Mouse (Mus musculus) heart, postnatal 0 days (tissue): ENCODE data around the gene Fpr2.

ENCODE experiments used
- CTCF ChIP-seq: IDR thresholded peaks from 2 replicates; pipeline ENCODE4 v1.5.1; 2016; ENCODE audit warnings: antibody characterized with exemption, control low read depth, low read depth
- EP300 ChIP-seq: IDR thresholded peaks from 2 replicates; pipeline ENCODE4 v1.6.1; 2016; ENCODE audit warnings: antibody characterized with exemption, low read depth

DNA sequence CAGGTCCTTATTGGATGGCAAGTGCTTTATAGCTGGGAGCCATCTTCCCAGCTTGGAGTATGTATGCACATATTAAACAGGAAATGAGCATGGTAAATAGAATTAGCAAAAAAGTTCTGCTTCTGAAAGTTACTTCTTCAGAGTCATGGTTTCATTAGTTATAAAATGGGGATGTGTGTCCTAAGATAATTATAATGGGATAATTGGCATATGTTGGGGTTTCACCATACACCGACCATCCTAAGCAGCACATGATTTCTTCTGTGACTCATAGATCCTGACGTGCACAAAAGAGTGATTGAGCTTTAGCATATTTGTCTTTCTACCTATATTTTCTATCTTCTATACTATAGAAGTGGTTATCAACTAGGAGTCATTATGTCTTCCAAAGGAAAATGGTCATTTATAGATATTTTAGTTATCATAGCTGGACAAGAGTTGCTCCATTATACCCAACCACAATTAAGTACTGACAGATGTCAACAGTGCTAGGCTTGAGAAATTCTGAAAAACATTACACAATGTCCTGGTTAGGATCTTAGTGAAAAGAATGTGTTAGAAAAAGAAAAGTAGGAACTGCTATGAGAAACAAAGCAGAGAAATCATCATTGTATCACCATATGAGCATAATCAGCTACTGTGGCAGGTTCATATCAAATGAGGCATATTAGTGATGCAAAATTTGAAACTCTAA lies 2.3 kb downstream of the Fpr2 start:
- no peak for TF ChIP-seq CTCF
- TF ChIP-seq EP300 = no peak
